Mouse (Mus musculus) stomach, embryonic 16.5 days (tissue): ENCODE data around the gene 5730522E02Rik. TPM values are rescaled to one million over a fixed set of nuclear protein-coding genes. Genes with fewer than 3 reads are reported as not detected.

ENCODE experiments used
- ATAC-seq: fragments of 200-750 bp; cut with Nextera tagmentation; 2 replicates; pipeline ENCODE4 v1.8.0; 2017; ENCODE audit warnings: moderate number of reproducible peaks, moderate TSS enrichment; ENCODE audit not compliant: insufficient read depth, low FRiP score
- H3K27ac ChIP-seq: fragments of 300-500 bp; sonication (generic); 2 replicates; pipeline ENCODE4 v1.5.1; 2014; ENCODE audit warnings: low read length
- H3K27me3 ChIP-seq: fragments of 300-500 bp; sonication (generic); 2 replicates; pipeline ENCODE4 v1.6.1; 2014; ENCODE audit warnings: low read length, control low read depth, mixed read lengths; ENCODE audit not compliant: control insufficient read depth, insufficient read depth
- H3K36me3 ChIP-seq: fragments of 300-500 bp; sonication (generic); 2 replicates; pipeline ENCODE4 v1.6.1; 2014; ENCODE audit warnings: low read length; ENCODE audit not compliant: control insufficient read depth, insufficient read depth
- H3K4me1 ChIP-seq: fragments of 300-500 bp; sonication (generic); 2 replicates; pipeline ENCODE4 v1.6.1; 2014; ENCODE audit warnings: low read length, control low read depth, mixed read lengths; ENCODE audit not compliant: control insufficient read depth, insufficient read depth
- H3K4me2 ChIP-seq: fragments of 300-500 bp; sonication (generic); 2 replicates; pipeline ENCODE4 v1.6.1; 2014; ENCODE audit warnings: low read depth, low read length, mixed read lengths
- H3K4me3 ChIP-seq: fragments of 300-500 bp; sonication (generic); replicated peaks from 2 replicates; pipeline ENCODE4 v1.5.1; 2014; ENCODE audit warnings: mild to moderate bottlenecking, low read length
- H3K9ac ChIP-seq: fragments of 300-500 bp; sonication (generic); 2 replicates; pipeline ENCODE4 v1.6.1; 2014; ENCODE audit warnings: low read length
- H3K9me3 ChIP-seq: fragments of 300-500 bp; sonication (generic); replicated peaks from 2 replicates; pipeline ENCODE4 v1.6.1; 2016; ENCODE audit warnings: low read length, control low read depth; ENCODE audit not compliant: control insufficient read depth
- WGBS: fragments of 180-500 bp; shearing (Covaris S2); extraction: QIAGEN DNeasy Blood & Tissue Kit; methylation state at CpG from one replicate; pipeline ENCODE4 v1.1.7; 2014; 5-methylcytosine and 5-hydroxymethylcytosine counted together
- polyA plus RNA-seq: library from polyadenylated mRNA; unstranded; fragments of >200 nt; fragmentation: Nextera tagmentation; extraction: Ambion mirVana; gene quantifications from 2 replicates; pipeline ENCODE4 v1.2.1, GENCODE M21; 2015

5730522E02Rik gene
- polyA plus RNA-seq, 1 experiment from 2014 or later = 1.9 TPM

GRCm38 (mm10) chr11:25997469-25997868, 213.1 kb downstream of the 5730522E02Rik start:
- no peaks in the 10 kb centered on the region for H3K9me3 ChIP-seq
- H3K9ac ChIP-seq = no peak overlapping the region
- H3K4me3 ChIP-seq = no peak overlapping the region
- no peak for ATAC-seq
- H3K36me3 ChIP-seq = no peaks in the 10 kb centered on the region
- H3K4me2 ChIP-seq = no peak overlapping the region
- WGBS = 73% methylated on average over 4 of the region's 4 CpGs
- no peak overlapping the region for H3K27ac ChIP-seq
- H3K4me1 ChIP-seq = no peaks in the 10 kb centered on the region
- no peaks in the 10 kb centered on the region for H3K27me3 ChIP-seq

GRCm38 (mm10) chr11:25994128-25994527, 216.4 kb downstream of the 5730522E02Rik start:
- no peaks in the 10 kb centered on the region for H3K27me3 ChIP-seq
- ATAC-seq = no peak
- H3K4me2 ChIP-seq = no peak overlapping the region
- no peak overlapping the region for H3K9ac ChIP-seq
- no peaks in the 10 kb centered on the region for H3K9me3 ChIP-seq
- H3K4me3 ChIP-seq = no peak overlapping the region
- no peaks in the 10 kb centered on the region for H3K36me3 ChIP-seq
- H3K27ac ChIP-seq = no peak overlapping the region
- H3K4me1 ChIP-seq = no peaks in the 10 kb centered on the region
- WGBS = 46% methylated on average over 2 of the region's 2 CpGs

GRCm38 (mm10) chr11:25992216-25992615, 218.3 kb downstream of the 5730522E02Rik start:
- no peak overlapping the region for H3K4me2 ChIP-seq
- H3K4me3 ChIP-seq = no peak overlapping the region
- no peaks in the 10 kb centered on the region for H3K27me3 ChIP-seq
- no peaks in the 10 kb centered on the region for H3K4me1 ChIP-seq
- ATAC-seq = no peak
- no peak overlapping the region for H3K9ac ChIP-seq
- no peaks in the 10 kb centered on the region for H3K36me3 ChIP-seq
- no peak overlapping the region for H3K27ac ChIP-seq
- H3K9me3 ChIP-seq = no peaks in the 10 kb centered on the region
- WGBS = 79% methylated on average over 1 of the region's 1 CpGs

GRCm38 (mm10) chr11:25978736-25979276, 231.8 kb downstream of the 5730522E02Rik start:
- H3K9ac ChIP-seq = no peak overlapping the region
- H3K27me3 ChIP-seq = no peaks in the 10 kb centered on the region
- no peak overlapping the region for H3K27ac ChIP-seq
- no peaks in the 10 kb centered on the region for H3K4me1 ChIP-seq
- H3K9me3 ChIP-seq = no peaks in the 10 kb centered on the region
- H3K36me3 ChIP-seq = no peaks in the 10 kb centered on the region
- no peak for ATAC-seq
- WGBS = 68% methylated on average over 5 of the region's 5 CpGs
- H3K4me2 ChIP-seq = no peak overlapping the region
- H3K4me3 ChIP-seq = no peak overlapping the region

- Histone ChIP-seq H3K9ac (no peak overlapping the region), H3K27ac (no peak overlapping the region), H3K4me3 (no peak overlapping the region), H3K36me3 (no peaks in the 10 kb centered on the region), H3K4me2 (no peak overlapping the region), H3K9me3 (no peaks in the 10 kb centered on the region), H3K27me3 (no peaks in the 10 kb centered on the region), H3K4me1 (no peaks in the 10 kb centered on the region)
- 85% methylated on average over 5 of the region's 5 CpGs for WGBS
- ATAC-seq = no peak
Measured at GRCm38 (mm10) chr11:25941504-25941903, 269.1 kb downstream of the 5730522E02Rik start.

- no peaks in the 10 kb centered on the region for H3K9me3 ChIP-seq
- WGBS = 79% methylated on average over 4 of the region's 4 CpGs
- no peaks in the 10 kb centered on the region for H3K27me3 ChIP-seq
- no peak overlapping the region for H3K9ac ChIP-seq
- no peak overlapping the region for H3K27ac ChIP-seq
- H3K36me3 ChIP-seq = no peaks in the 10 kb centered on the region
- H3K4me2 ChIP-seq = no peak overlapping the region
- H3K4me3 ChIP-seq = no peak overlapping the region
- no peak for ATAC-seq
- H3K4me1 ChIP-seq = no peaks in the 10 kb centered on the region
Measured at GRCm38 (mm10) chr11:25940716-25941294, 269.8 kb downstream of the 5730522E02Rik start.

GRCm38 (mm10) chr11:25926267-25926666, 284.3 kb downstream of the 5730522E02Rik start:
- H3K36me3 ChIP-seq = no peaks in the 10 kb centered on the region
- no peak overlapping the region for H3K4me2 ChIP-seq
- no peak for ATAC-seq
- H3K9me3 ChIP-seq = no peaks in the 10 kb centered on the region
- WGBS = 81% methylated on average over 2 of the region's 2 CpGs
- H3K27ac ChIP-seq = no peak overlapping the region
- H3K4me3 ChIP-seq = no peak overlapping the region
- H3K4me1 ChIP-seq = no peaks in the 10 kb centered on the region
- H3K27me3 ChIP-seq = no peaks in the 10 kb centered on the region
- H3K9ac ChIP-seq = no peak overlapping the region

- H3K36me3 ChIP-seq = no peaks in the 10 kb centered on the region
- 61% methylated on average over 2 of the region's 2 CpGs for WGBS
- H3K9me3 ChIP-seq = no peaks in the 10 kb centered on the region
- no peak overlapping the region for H3K9ac ChIP-seq
- no peaks in the 10 kb centered on the region for H3K4me1 ChIP-seq
- ATAC-seq = no peak
- no peak overlapping the region for H3K27ac ChIP-seq
- no peak overlapping the region for H3K4me2 ChIP-seq
- H3K4me3 ChIP-seq = no peak overlapping the region
- no peaks in the 10 kb centered on the region for H3K27me3 ChIP-seq
Measured at GRCm38 (mm10) chr11:25902321-25902720, 308.2 kb downstream of the 5730522E02Rik start.

GRCm38 (mm10) chr11:25901666-25902065, 308.9 kb downstream of the 5730522E02Rik start:
- Histone ChIP-seq H3K36me3 (no peaks in the 10 kb centered on the region), H3K4me1 (no peaks in the 10 kb centered on the region), H3K4me3 (no peak overlapping the region), H3K27ac (no peak overlapping the region), H3K27me3 (no peaks in the 10 kb centered on the region), H3K9me3 (no peaks in the 10 kb centered on the region), H3K9ac (no peak overlapping the region), H3K4me2 (no peak overlapping the region)
- no peak for ATAC-seq
- WGBS = 25% methylated on average over 2 of the region's 2 CpGs
